Mouse (Mus musculus): ENCODE data around the gene Plxnd1. TPM values are rescaled to one million over a fixed set of nuclear protein-coding genes. Genes with fewer than 3 reads are reported as not detected.

Gene Plxnd1
- total and polyA plus RNA-seq, 3 experiments, result 27.7 to 73.8 (median 63.2) TPM

GRCm38 (mm10) chr6:115989607-115990006 lies 5.2 kb downstream of the Plxnd1 start (continued):
- peak; percentile 64 for TF ChIP-seq ELF1 (IDR thresholded peaks at IDR 0.05; ENCODE audit: low read depth, low read length)
- TF ChIP-seq MAZ (IDR thresholded peaks at IDR 0.05; ENCODE audit: low read depth, low read length), result no peak
- no peak for TF ChIP-seq NELFE (IDR thresholded peaks at IDR 0.05; ENCODE audit: low read depth, low read length)
- no peak; the same call in 1 of the 2 replicates for TF ChIP-seq SMC3 (IDR thresholded peaks at IDR 0.05; ENCODE audit: low read depth, low read length)
- no peak for TF ChIP-seq ZC3H11A (IDR thresholded peaks at IDR 0.05; ENCODE audit: low read depth, low read length)
- TF ChIP-seq BHLHE40 (IDR thresholded peaks at IDR 0.05; ENCODE audit: low read depth, low read length), result peak; percentile 95
- 0 out of 2 replicates have a peak, but pooled peaks have one; percentile 11 for TF ChIP-seq JUN (IDR thresholded peaks at IDR 0.05; ENCODE audit: insufficient read depth, low read depth, low read length)
- no peak for TF ChIP-seq ZKSCAN1 (IDR thresholded peaks at IDR 0.05; ENCODE audit: borderline replicate concordance, low read depth, low read length)
- no peak for TF ChIP-seq PAX5 (IDR thresholded peaks at IDR 0.05; ENCODE audit: low read length)
- TF ChIP-seq USF2 (conservative IDR thresholded peaks at IDR 0.05; ENCODE audit: low read depth, low read length), result no peak
- TF ChIP-seq IRF4 (IDR thresholded peaks at IDR 0.05; ENCODE audit: low read depth, low read length), result peak; percentile 59; the same call in 1 of the 2 replicates
- peak; percentile 82 for TF ChIP-seq MAX (IDR thresholded peaks at IDR 0.05; ENCODE audit: low read length)
- TF ChIP-seq POLR2AphosphoS2 (IDR thresholded peaks at IDR 0.05; ENCODE audit: low read depth, low read length), result no peak
- peak; percentile 79 for TF ChIP-seq SIN3A (IDR thresholded peaks at IDR 0.05; ENCODE audit: low read length)
- peak; percentile 24; the same call in 1 of the 2 replicates for TF ChIP-seq POLR2A (IDR thresholded peaks at IDR 0.05; ENCODE audit: low read depth, low read length)
- no peak for TF ChIP-seq USF1 (IDR thresholded peaks at IDR 0.05; ENCODE audit: low read depth, low read length)
- 0 out of 2 replicates have a peak, but pooled peaks have one; percentile 12 for TF ChIP-seq KAT2A (IDR thresholded peaks at IDR 0.05; ENCODE audit: insufficient replicate concordance, low read length)

GRCm38 (mm10) chr6:115989032-115989431 lies 5.8 kb downstream of the Plxnd1 start:
- Histone ChIP-seq H3K4me2 (ENCODE audit: insufficient read depth, low read depth, poor library complexity, severe bottlenecking) (peak overlapping the region; percentile 58; the same call in 1 of the 2 replicates), H3K4me3 (replicated peaks in 1 of 3; ENCODE audit: low read depth in 2 of 3, low read length in 2 of 3, poor library complexity in 1 of 3) (no peak overlapping the region), H3K4me1 (ENCODE audit: control insufficient read depth in 1 of 2, insufficient read depth in 2 of 2) (peaks cover 44 to 95% of the 10 kb centered on the region in 2 experiments), H3K27ac (ENCODE audit: insufficient read depth, low read depth) (peak overlapping the region; percentile 97), H3K27me3 (replicated peaks) (peaks cover 9% of the 10 kb centered on the region), H3K36me3 (replicated peaks in 1 of 2; ENCODE audit: control insufficient read depth in 1 of 2, insufficient read depth in 1 of 2, low read length in 1 of 2) (peaks cover 0 to 6% of the 10 kb centered on the region in 2 experiments), H3K79me2 (replicated peaks; ENCODE audit: control insufficient read depth, extremely low read depth, insufficient read depth, poor library complexity, severe bottlenecking) (peaks cover 55% of the 10 kb centered on the region), H3K9ac (ENCODE audit: insufficient read depth, low read depth) (peak overlapping the region; percentile 21; the same call in 1 of the 2 replicates), H3K9me3 (replicated peaks; ENCODE audit: low read length) (no peaks in the 10 kb centered on the region)
- dilution Hi-C loops (cut with MboI; ENCODE audit: extremely low pct_ligation_motif_present, extremely low pct_unique_long_range_greater_than_20kb, low sequenced_read_pairs), result no loop called here
- DNase-seq (ENCODE audit: extremely low read depth), result peak; percentile 97
- in situ Hi-C loops (cut with MboI; ENCODE audit: low pct_ligation_motif_present, low pct_unique_long_range_greater_than_20kb, low sequenced_read_pairs), result no loop called here
- TF ChIP-seq HCFC1 (IDR thresholded peaks at IDR 0.05; ENCODE audit: low read depth, low read length), result no peak
- no peak for TF ChIP-seq ZNF384 (IDR thresholded peaks at IDR 0.05; ENCODE audit: low read depth, low read length)
- TF ChIP-seq ELF1 (IDR thresholded peaks at IDR 0.05; ENCODE audit: low read depth, low read length), result 0 out of 2 replicates have a peak, but pooled peaks have one; percentile 4
- TF ChIP-seq KAT2A (IDR thresholded peaks at IDR 0.05; ENCODE audit: insufficient replicate concordance, low read length), result no peak
- no peak for TF ChIP-seq SMC3 (IDR thresholded peaks at IDR 0.05; ENCODE audit: low read depth, low read length)
- peak; percentile 28; the same call in 1 of the 2 replicates for TF ChIP-seq TBP (conservative IDR thresholded peaks at IDR 0.05; ENCODE audit: low read depth, low read length)
- peak; percentile 43; the same call in 1 of the 2 replicates for TF ChIP-seq NELFE (IDR thresholded peaks at IDR 0.05; ENCODE audit: low read depth, low read length)
- peak; percentile 95 for TF ChIP-seq TCF12 (IDR thresholded peaks at IDR 0.05; ENCODE audit: low read depth, low read length)
- TF ChIP-seq CTCF (conservative IDR thresholded peaks at IDR 0.05 in 1 of 2, IDR thresholded peaks at IDR 0.05 in 1 of 2; ENCODE audit: low read depth in 2 of 2, low read length in 2 of 2), result no peak
- no peak for TF ChIP-seq CHD1 (IDR thresholded peaks at IDR 0.05; ENCODE audit: low read depth, low read length)
- TF ChIP-seq MAFK (IDR thresholded peaks at IDR 0.05; ENCODE audit: insufficient replicate concordance, low read length), result 0 out of 2 replicates have a peak, but pooled peaks have one; percentile 47
- TF ChIP-seq CHD2 (IDR thresholded peaks at IDR 0.05; ENCODE audit: low read length), result peak; percentile 95
- no peak; the same call in 1 of the 2 replicates for TF ChIP-seq MXI1 (IDR thresholded peaks at IDR 0.05; ENCODE audit: low read depth, low read length)
- TF ChIP-seq JUND (conservative IDR thresholded peaks at IDR 0.05; ENCODE audit: low read depth, low read length), result peak; percentile 75
- peak; percentile 96 for TF ChIP-seq MAZ (IDR thresholded peaks at IDR 0.05; ENCODE audit: low read depth, low read length)
- no peak; the same call in 1 of the 2 replicates for TF ChIP-seq RAD21 (IDR thresholded peaks at IDR 0.05; ENCODE audit: low read depth, low read length)
- no peak; the same call in 1 of the 2 replicates for TF ChIP-seq UBTF (IDR thresholded peaks at IDR 0.05; ENCODE audit: low read depth, low read length)
- 0 out of 2 replicates have a peak, but pooled peaks have one; percentile 10 for TF ChIP-seq MAX (IDR thresholded peaks at IDR 0.05; ENCODE audit: low read length)
- peak; percentile 87 for TF ChIP-seq NRF1 (IDR thresholded peaks at IDR 0.05; ENCODE audit: low read depth, low read length)
- no peak for TF ChIP-seq GABPA (IDR thresholded peaks at IDR 0.05; ENCODE audit: insufficient replicate concordance, low read depth, low read length)
- TF ChIP-seq ZC3H11A (IDR thresholded peaks at IDR 0.05; ENCODE audit: low read depth, low read length), result no peak
- peak; percentile 88 for TF ChIP-seq EP300 (IDR thresholded peaks at IDR 0.05; ENCODE audit: low read length)
- TF ChIP-seq ZMIZ1 (IDR thresholded peaks at IDR 0.05; ENCODE audit: low read depth, low read length), result no peak
- TF ChIP-seq JUN (IDR thresholded peaks at IDR 0.05; ENCODE audit: insufficient read depth, low read depth, low read length), result peak; percentile 91
- peak; percentile 85 for TF ChIP-seq MEF2A (IDR thresholded peaks at IDR 0.05; ENCODE audit: borderline replicate concordance, low read depth, low read length)
- TF ChIP-seq SIN3A (IDR thresholded peaks at IDR 0.05; ENCODE audit: low read length), result peak; percentile 75; the same call in 1 of the 2 replicates
- peak; percentile 99 for TF ChIP-seq ETS1 (conservative IDR thresholded peaks at IDR 0.05; ENCODE audit: low read depth, low read length)
- TF ChIP-seq ZKSCAN1 (IDR thresholded peaks at IDR 0.05; ENCODE audit: borderline replicate concordance, low read depth, low read length), result no peak

All from CH12.LX (cell line).